Mouse (Mus musculus) embryonic fibroblast, embryonic 13.5 days (primary cell): ENCODE measurements around the gene Wdfy3.

ENCODE experiments used
- CTCF ChIP-seq: IDR thresholded peaks from 2 replicates; pipeline ENCODE4 v1.5.1; 2011; ENCODE audit warnings: mild to moderate bottlenecking, control low read depth, low read length, moderate library complexity, borderline replicate concordance; ENCODE audit not compliant: insufficient read depth
- POLR2A ChIP-seq: IDR thresholded peaks from 2 replicates; pipeline ENCODE4 v1.6.1; 2011; ENCODE audit warnings: low read depth, mild to moderate bottlenecking, control low read depth, low read length, moderate library complexity

GRCm38 (mm10) chr5:101816822-101817221, 252.9 kb downstream of the Wdfy3 start:
- TF ChIP-seq CTCF, result no peak
- TF ChIP-seq POLR2A, result no peak
